Mouse (Mus musculus): ENCODE results near the gene Triml2. TPM values are rescaled to one million over a fixed set of nuclear protein-coding genes. Genes with fewer than 3 reads are reported as not detected.

The Triml2 gene
- total RNA-seq (2021) = not detected
- polyA plus RNA-seq (2012; rRNA removed) = not detected in 2 replicates
- long read RNA-seq = 0 reads

DNA sequence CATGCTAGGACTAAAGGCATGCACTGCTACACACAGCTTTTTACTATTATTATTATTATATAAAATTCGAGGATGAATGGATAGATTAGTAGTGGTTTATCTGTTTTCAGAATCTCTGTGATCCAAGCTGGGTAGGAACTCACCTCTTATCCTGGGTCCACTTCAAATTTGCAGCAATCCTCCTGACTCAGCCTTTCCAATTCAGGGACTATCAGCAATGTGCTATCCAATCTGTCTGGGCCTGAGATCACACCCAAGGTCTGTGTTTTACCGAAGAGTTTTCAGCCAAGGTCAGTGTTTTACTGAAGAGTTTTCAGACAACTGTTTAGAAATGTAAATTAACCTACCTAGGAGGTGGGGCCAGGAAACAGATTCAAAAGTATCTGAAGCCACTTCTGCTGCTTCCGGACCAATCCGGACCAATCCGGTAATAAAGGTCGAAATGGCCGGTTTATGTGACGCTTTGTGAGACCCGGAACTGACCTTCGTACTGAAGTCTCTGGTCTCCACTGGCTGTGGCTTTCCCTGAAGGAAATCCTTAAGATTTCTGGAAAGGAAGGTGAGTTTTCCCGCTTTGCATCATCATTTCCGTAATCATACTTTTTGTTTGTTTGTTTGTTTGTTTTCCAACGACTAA, at the start of gene Triml2:
Gene Triml2, plus strand, starts transcription at position 488 of the 637 bp plus-strand sequence.
- intact Hi-C loops (cut with DNase I) = no loop called here
- TF ChIP-seq EP300 (IDR thresholded peaks at IDR 0.05; ENCODE audit: insufficient read depth, low read depth, low read length) = no peak
- TF ChIP-seq CTCF (IDR thresholded peaks at IDR 0.05) = no peak
- TF ChIP-seq POLR2A (IDR thresholded peaks at IDR 0.05; ENCODE audit: insufficient read depth, low read depth, low read length) = no peak

DNA sequence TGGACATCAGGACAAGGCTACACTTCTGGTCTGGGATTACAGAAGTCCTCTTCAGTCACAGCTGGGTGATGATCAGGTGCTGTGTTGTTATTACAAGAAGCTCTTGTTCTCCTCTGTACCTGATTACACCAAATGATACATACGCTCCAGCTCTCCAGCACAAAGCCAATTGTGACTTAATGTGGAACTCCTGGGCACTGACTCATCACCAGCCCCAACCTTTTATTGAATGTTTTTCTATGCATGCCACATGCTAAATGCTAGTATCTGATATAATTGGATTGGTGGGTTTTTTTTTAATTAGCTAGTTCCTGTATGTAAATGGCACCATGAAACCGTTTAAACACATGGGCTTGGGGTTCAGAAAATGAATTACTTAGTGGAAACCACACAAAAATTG, 39.0 kb upstream of the Triml2 start, which contains the start of gene Triml1:
Gene Triml1, minus strand, starts transcription at position 101 of the 400 bp plus-strand sequence.
- no peaks in the 10 kb centered on the region for H3K4me1 ChIP-seq (ENCODE audit: control insufficient read depth, insufficient read depth, low read length)
- H3K79me2 ChIP-seq (replicated peaks; ENCODE audit: control insufficient read depth, insufficient read depth, low read length) = no peaks in the 10 kb centered on the region
- no peak within 1 kb of the TSS for H3K4me3 ChIP-seq
- H3K36me3 ChIP-seq (ENCODE audit: control insufficient read depth, insufficient read depth, low read length) = no peaks in the 10 kb centered on the region
- no peak for DNase-seq
- H3K27me3 ChIP-seq (ENCODE audit: control insufficient read depth, insufficient read depth, low read length) = no peaks in the 10 kb centered on the region
- intact Hi-C loops (cut with DNase I) = no loop called here
- no peak within 1 kb of the TSS for H3K27ac ChIP-seq
- H3K9ac ChIP-seq (ENCODE audit: low read depth, low read length) = no peak within 1 kb of the TSS
- 68% methylated on average over 2 of the region's 2 CpGs for WGBS
- no peak for TF ChIP-seq POLR2A (IDR thresholded peaks at IDR 0.05; ENCODE audit: insufficient read depth, low read depth, low read length)

More for the DNA sequence above, at the start of gene Triml2:
- Histone ChIP-seq H3K27ac (no peak within 1 kb of the TSS), H3K27me3 (ENCODE audit: control insufficient read depth, insufficient read depth, low read length) (no peaks in the 10 kb centered on the region), H3K4me1 (ENCODE audit: control insufficient read depth, insufficient read depth, low read length) (no peaks in the 10 kb centered on the region), H3K79me2 (replicated peaks; ENCODE audit: control insufficient read depth, insufficient read depth, low read length) (no peaks in the 10 kb centered on the region), H3K36me3 (ENCODE audit: control insufficient read depth, insufficient read depth, low read length) (no peaks in the 10 kb centered on the region), H3K4me3 (no peak within 1 kb of the TSS), H3K9ac (ENCODE audit: low read depth, low read length) (no peak within 1 kb of the TSS)
- no peak for DNase-seq
- WGBS = 86% methylated on average over 13 of the region's 13 CpGs

DNA sequence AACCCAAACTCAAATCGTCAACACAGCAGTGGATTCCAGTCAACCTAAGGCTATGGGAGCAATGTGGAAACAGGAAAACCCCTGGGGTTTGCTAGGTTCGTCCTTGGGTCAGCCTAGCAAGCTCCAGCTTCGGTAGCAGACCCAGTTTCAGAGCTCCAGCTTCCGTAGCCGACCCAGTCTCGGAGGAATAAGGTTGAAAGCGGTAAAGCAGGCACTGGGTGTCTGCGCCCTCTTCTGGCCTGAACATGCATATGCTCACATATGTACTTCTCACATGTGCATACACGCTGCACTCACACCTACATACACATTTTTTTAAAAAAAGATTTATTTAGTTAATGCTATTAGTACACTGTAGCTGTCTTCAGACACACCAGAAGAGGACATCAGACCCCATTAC, 31.0 kb upstream of the Triml2 start:
- no peaks in the 10 kb centered on the region for H3K4me1 ChIP-seq (ENCODE audit: control insufficient read depth, insufficient read depth, low read length)
- H3K27me3 ChIP-seq (ENCODE audit: control insufficient read depth, insufficient read depth, low read length) = no peaks in the 10 kb centered on the region
- 86% methylated on average over 9 of the region's 9 CpGs for WGBS
- no peaks in the 10 kb centered on the region for H3K36me3 ChIP-seq (ENCODE audit: control insufficient read depth, insufficient read depth, low read length)
- DNase-seq = no peak
- H3K79me2 ChIP-seq (replicated peaks; ENCODE audit: control insufficient read depth, insufficient read depth, low read length) = no peaks in the 10 kb centered on the region
- no peak overlapping the region for H3K27ac ChIP-seq
- H3K9ac ChIP-seq (ENCODE audit: low read depth, low read length) = no peak overlapping the region
- TF ChIP-seq CTCF (IDR thresholded peaks at IDR 0.05) (no peak), POLR2A (IDR thresholded peaks at IDR 0.05; ENCODE audit: insufficient read depth, low read depth, low read length) (no peak), EP300 (IDR thresholded peaks at IDR 0.05; ENCODE audit: insufficient read depth, low read depth, low read length) (no peak)
- intact Hi-C loops (cut with DNase I) = no loop called here
- H3K4me3 ChIP-seq = no peak overlapping the region

DNA sequence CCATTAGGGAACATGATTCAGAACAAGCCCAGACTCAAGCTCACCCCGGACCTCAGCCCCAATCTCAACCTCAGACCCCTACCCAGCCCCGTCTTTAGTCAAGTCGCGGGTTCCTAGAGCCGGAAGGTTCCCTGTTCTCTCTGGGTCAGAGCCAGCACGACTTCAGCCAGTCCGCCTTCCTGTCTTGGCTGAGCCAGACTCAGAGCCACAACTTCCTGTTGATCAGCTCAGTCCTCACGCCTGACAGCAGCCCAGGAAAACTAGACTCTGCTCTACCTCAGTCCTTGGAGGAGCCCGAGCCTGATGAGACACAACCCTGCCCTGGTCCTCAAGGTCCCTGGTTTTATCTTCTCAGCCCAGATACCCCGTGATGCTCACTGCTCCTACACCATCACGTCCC, 17.1 kb upstream of the Triml2 start:
- DNase-seq = no peak
- Histone ChIP-seq H3K4me3 (no peak overlapping the region), H3K27me3 (ENCODE audit: control insufficient read depth, insufficient read depth, low read length) (no peaks in the 10 kb centered on the region), H3K9ac (ENCODE audit: low read depth, low read length) (no peak overlapping the region), H3K36me3 (ENCODE audit: control insufficient read depth, insufficient read depth, low read length) (no peaks in the 10 kb centered on the region), H3K4me1 (ENCODE audit: control insufficient read depth, insufficient read depth, low read length) (no peaks in the 10 kb centered on the region), H3K79me2 (replicated peaks; ENCODE audit: control insufficient read depth, insufficient read depth, low read length) (no peaks in the 10 kb centered on the region), H3K27ac (no peak overlapping the region)
- intact Hi-C loops (cut with DNase I) = no loop called here
- 42% methylated on average over 11 of the region's 11 CpGs for WGBS
- TF ChIP-seq EP300 (IDR thresholded peaks at IDR 0.05; ENCODE audit: insufficient read depth, low read depth, low read length) (no peak), CTCF (IDR thresholded peaks at IDR 0.05) (no peak), POLR2A (IDR thresholded peaks at IDR 0.05; ENCODE audit: insufficient read depth, low read depth, low read length) (no peak)

DNA sequence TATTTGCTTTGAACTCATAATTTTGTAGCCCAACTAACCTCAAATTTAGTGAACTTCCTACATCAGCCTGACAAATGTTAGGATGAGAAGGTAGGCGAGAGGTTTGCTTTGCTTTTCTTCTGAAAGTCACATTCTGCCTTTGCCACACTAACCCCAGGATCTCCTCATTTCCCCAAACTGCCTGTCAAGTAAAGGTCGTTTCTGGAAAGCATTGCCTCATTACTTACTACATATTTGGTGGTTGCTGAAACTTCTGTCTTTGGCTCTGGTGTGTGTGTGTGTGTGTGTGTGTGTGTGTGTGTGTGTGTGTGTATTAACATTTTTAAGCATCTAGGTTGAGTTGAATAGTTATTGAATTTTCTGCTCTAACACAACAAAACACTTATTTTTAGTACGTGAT, 15.9 kb upstream of the Triml2 start:
- DNase-seq = no peak
- Histone ChIP-seq H3K27ac (no peak overlapping the region), H3K79me2 (replicated peaks; ENCODE audit: control insufficient read depth, insufficient read depth, low read length) (no peaks in the 10 kb centered on the region), H3K27me3 (ENCODE audit: control insufficient read depth, insufficient read depth, low read length) (no peaks in the 10 kb centered on the region), H3K36me3 (ENCODE audit: control insufficient read depth, insufficient read depth, low read length) (no peaks in the 10 kb centered on the region), H3K4me1 (ENCODE audit: control insufficient read depth, insufficient read depth, low read length) (no peaks in the 10 kb centered on the region), H3K4me3 (no peak overlapping the region), H3K9ac (ENCODE audit: low read depth, low read length) (no peak overlapping the region)
- TF ChIP-seq CTCF (IDR thresholded peaks at IDR 0.05) (no peak), POLR2A (IDR thresholded peaks at IDR 0.05; ENCODE audit: insufficient read depth, low read depth, low read length) (no peak), EP300 (IDR thresholded peaks at IDR 0.05; ENCODE audit: insufficient read depth, low read depth, low read length) (no peak)
- WGBS = 63% methylated on average over 3 of the region's 3 CpGs
- intact Hi-C loops (cut with DNase I) = no loop called here

DNA sequence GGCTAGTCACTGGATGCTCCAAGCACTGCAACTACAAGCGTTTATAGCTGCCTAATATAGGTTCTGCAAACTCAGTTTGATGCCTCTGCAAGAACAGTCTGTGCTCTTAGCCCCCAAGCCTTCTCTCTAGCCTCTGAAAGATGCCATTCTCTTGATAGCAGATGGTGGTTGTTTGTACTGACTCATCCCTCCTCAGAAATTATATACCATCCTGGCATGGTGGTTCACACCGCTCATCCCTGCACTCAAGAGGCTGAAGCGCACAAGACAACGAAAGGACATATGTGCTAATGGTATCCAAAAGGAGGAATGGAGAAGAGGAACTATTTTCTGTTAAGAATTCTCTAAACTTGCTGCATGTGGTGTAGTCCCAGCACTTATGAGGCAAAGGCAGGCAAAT, 12.3 kb upstream of the Triml2 start:
- no peak overlapping the region for H3K4me3 ChIP-seq
- H3K9ac ChIP-seq (ENCODE audit: low read depth, low read length) = no peak overlapping the region
- H3K27ac ChIP-seq = no peak overlapping the region
- H3K27me3 ChIP-seq (ENCODE audit: control insufficient read depth, insufficient read depth, low read length) = no peaks in the 10 kb centered on the region
- no peak for TF ChIP-seq POLR2A (IDR thresholded peaks at IDR 0.05; ENCODE audit: insufficient read depth, low read depth, low read length)
- intact Hi-C loops (cut with DNase I) = no loop called here
- no peaks in the 10 kb centered on the region for H3K79me2 ChIP-seq (replicated peaks; ENCODE audit: control insufficient read depth, insufficient read depth, low read length)
- DNase-seq = no peak
- H3K36me3 ChIP-seq (ENCODE audit: control insufficient read depth, insufficient read depth, low read length) = no peaks in the 10 kb centered on the region
- 76% methylated on average over 4 of the region's 4 CpGs for WGBS
- H3K4me1 ChIP-seq (ENCODE audit: control insufficient read depth, insufficient read depth, low read length) = no peaks in the 10 kb centered on the region
